Mouse (Mus musculus): ENCODE measurements at regions not wholly inside any gene's neighbourhood (a gene's known extent, or its start where the extent isn't known, plus 50 kb on each side); places are given as distances from the start of the nearest gene placed in this dataset.

- peak; percentile 43 for DNase-seq (ENCODE audit: low spot score)
These were observed 116.8 kb downstream of the Tpm3-rs7 start for GRCm38 (mm10) chr14:113431220-113431619.

GRCm38 (mm10) chr14:113442261-113442660 lies 127.9 kb downstream of the Tpm3-rs7 start:
- DNase-seq (ENCODE audit: low spot score): no peak

GRCm38 (mm10) chr14:113454891-113455290 lies 140.5 kb downstream of the Tpm3-rs7 start:
- no peak for DNase-seq (ENCODE audit: low spot score)

GRCm38 (mm10) chr14:113457514-113457913 lies 143.1 kb downstream of the Tpm3-rs7 start:
- no peak for DNase-seq (ENCODE audit: low spot score)

- DNase-seq (ENCODE audit: low spot score): peak; percentile 12
These were observed 154.7 kb downstream of the Tpm3-rs7 start for GRCm38 (mm10) chr14:113469072-113469471.

- no peak for DNase-seq (ENCODE audit: low spot score)
These were observed 155.6 kb downstream of the Tpm3-rs7 start for GRCm38 (mm10) chr14:113469978-113470377.

- no peak for DNase-seq (ENCODE audit: low spot score)
These were observed 172.2 kb downstream of the Tpm3-rs7 start for GRCm38 (mm10) chr14:113486591-113486990.

GRCm38 (mm10) chr14:113503796-113504195 lies 189.4 kb downstream of the Tpm3-rs7 start:
- no peak for DNase-seq (ENCODE audit: low spot score)

Measured in layer of hippocampus, adult 9-10 months (tissue).